Comparison of ENCODE assay signal across 8 mouse cellular contexts in the genomic region with DNA sequence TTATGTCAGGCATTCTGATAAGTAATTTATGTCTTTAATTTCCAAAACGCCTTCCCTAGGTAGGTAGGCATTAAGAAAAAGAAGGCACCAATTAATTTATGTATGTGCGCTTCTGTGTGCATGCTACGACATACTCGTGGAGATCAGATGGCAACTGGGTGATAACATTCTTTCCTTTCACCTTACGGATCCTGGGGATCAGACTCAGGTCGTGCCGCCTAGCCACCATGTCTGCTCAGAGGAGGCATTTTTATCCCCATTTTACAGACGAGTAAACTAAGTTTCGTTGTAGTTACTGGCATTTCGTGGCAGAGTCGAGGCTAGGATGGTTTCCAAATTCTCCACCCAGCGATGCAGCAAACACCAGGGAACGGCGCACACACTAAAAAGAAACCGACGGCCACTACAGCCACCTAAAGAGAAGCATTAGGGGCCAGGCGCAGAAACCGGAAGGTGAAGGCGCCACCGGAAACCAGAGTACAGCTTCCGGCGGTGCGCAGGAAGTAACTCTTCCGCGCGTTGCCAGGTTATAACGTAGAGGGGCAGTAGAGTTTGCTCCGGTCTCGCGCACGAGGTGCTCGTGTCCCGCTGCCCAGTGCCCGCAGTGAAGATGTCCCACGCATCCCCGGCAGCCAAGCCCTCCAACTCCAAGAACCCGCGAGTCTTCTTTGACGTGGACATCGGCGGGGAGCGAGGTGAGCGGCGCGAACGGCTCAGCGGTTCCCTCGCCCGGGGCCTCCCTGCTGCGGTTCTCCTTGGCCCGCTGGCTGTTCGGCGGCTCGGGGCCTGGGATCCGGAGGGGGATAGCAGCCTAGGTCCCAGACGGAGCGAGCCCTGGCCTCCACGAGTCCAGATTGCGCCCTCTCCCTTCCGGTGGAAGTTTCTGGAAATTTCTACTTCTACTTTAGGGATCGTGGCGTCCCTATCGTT. TPM values are rescaled to one million over a fixed set of nuclear protein-coding genes. Genes with fewer than 3 reads are reported as not detected.
DNase-seq lines count a peak whose midpoint lies in the region; ATAC-seq and TF ChIP-seq lines count a peak whose summit lies in the region.

Gene Ppid (plus strand): TSS at position 480 of the 930 bp plus-strand sequence.

- peak within 1 kb of the TSS; percentile 90 for H3K9ac ChIP-seq in heart, embryonic 12.5 days
- H3K9ac ChIP-seq in kidney, postnatal 0 days (ENCODE audit: low read depth, low read length): peak within 1 kb of the TSS; percentile 91
- peak within 1 kb of the TSS; percentile 95 for H3K9ac ChIP-seq in liver, embryonic 13.5 days
- peak within 1 kb of the TSS; percentile 89 for H3K9ac ChIP-seq in neural tube, embryonic 11.5 days (ENCODE audit: low read length)
- peak within 1 kb of the TSS; percentile 89 for H3K9ac ChIP-seq in stomach, postnatal 0 days (ENCODE audit: low read length)

- peaks cover 34% of the 10 kb centered on the region for H3K36me3 ChIP-seq in erythroblast, embryonic 14.5 days (ENCODE audit: control insufficient read depth)
- peaks cover 22% of the 10 kb centered on the region for H3K36me3 ChIP-seq in heart, embryonic 12.5 days
- H3K36me3 ChIP-seq in kidney, postnatal 0 days (ENCODE audit: insufficient read depth, low read length): peaks cover 17% of the 10 kb centered on the region
- H3K36me3 ChIP-seq in liver, embryonic 13.5 days: peaks cover 29% of the 10 kb centered on the region
- H3K36me3 ChIP-seq in neural tube, embryonic 11.5 days (ENCODE audit: control insufficient read depth, insufficient read depth, low read length): no peaks in the 10 kb centered on the region; the same call in none of the 2 replicates
- peaks cover 4% of the 10 kb centered on the region; the same call in 1 of the 2 replicates for H3K36me3 ChIP-seq in stomach, postnatal 0 days (ENCODE audit: control insufficient read depth, insufficient read depth, low read length)

- no peaks in the 10 kb centered on the region for H3K27me3 ChIP-seq in erythroblast, embryonic 14.5 days (ENCODE audit: control insufficient read depth)
- H3K27me3 ChIP-seq in heart, embryonic 12.5 days (replicated peaks): no peaks in the 10 kb centered on the region
- no peaks in the 10 kb centered on the region for H3K27me3 ChIP-seq in kidney, postnatal 0 days (ENCODE audit: insufficient read depth, low read length)
- H3K27me3 ChIP-seq in liver, embryonic 13.5 days: no peaks in the 10 kb centered on the region
- no peaks in the 10 kb centered on the region for H3K27me3 ChIP-seq in neural tube, embryonic 11.5 days (ENCODE audit: control insufficient read depth, insufficient read depth, low read length)
- no peaks in the 10 kb centered on the region for H3K27me3 ChIP-seq in stomach, postnatal 0 days (ENCODE audit: control insufficient read depth, insufficient read depth, low read length)

- whole genome bisulfite sequencing in heart, embryonic 12.5 days: 2% methylated on average over 63 of the region's 63 CpGs
- 3% methylated on average over 63 of the region's 63 CpGs for WGBS in kidney, postnatal 0 days
- 1% methylated on average over 63 of the region's 63 CpGs for WGBS in liver, embryonic 13.5 days (ENCODE audit: insufficient replicate concordance)
- WGBS in neural tube, embryonic 11.5 days: 3% methylated on average over 63 of the region's 63 CpGs
- WGBS in stomach, postnatal 0 days: 3% methylated on average over 62 of the region's 63 CpGs

- no peaks in the 10 kb centered on the region for H3K9me3 ChIP-seq in erythroblast, embryonic 14.5 days (ENCODE audit: control insufficient read depth, low read length)
- H3K9me3 ChIP-seq in heart, embryonic 12.5 days (replicated peaks): no peaks in the 10 kb centered on the region
- H3K9me3 ChIP-seq in kidney, postnatal 0 days (replicated peaks; ENCODE audit: low read length): no peaks in the 10 kb centered on the region
- H3K9me3 ChIP-seq in liver, embryonic 13.5 days (replicated peaks): no peaks in the 10 kb centered on the region
- no peaks in the 10 kb centered on the region for H3K9me3 ChIP-seq in neural tube, embryonic 11.5 days (ENCODE audit: control insufficient read depth, low read length)
- H3K9me3 ChIP-seq in stomach, postnatal 0 days (ENCODE audit: control insufficient read depth, low read length): no peaks in the 10 kb centered on the region

- H3K4me1 ChIP-seq in erythroblast, embryonic 14.5 days (ENCODE audit: control insufficient read depth): peaks cover 44% of the 10 kb centered on the region
- H3K4me1 ChIP-seq in heart, embryonic 12.5 days (replicated peaks): peaks cover 10% of the 10 kb centered on the region
- H3K4me1 ChIP-seq in kidney, postnatal 0 days (replicated peaks; ENCODE audit: insufficient read depth, low read length): 0 out of 2 replicates have a peak, but pooled peaks cover 4% of the 10 kb centered on the region
- H3K4me1 ChIP-seq in liver, embryonic 13.5 days (replicated peaks): peaks cover 35% of the 10 kb centered on the region
- H3K4me1 ChIP-seq in neural tube, embryonic 11.5 days (ENCODE audit: control insufficient read depth, insufficient read depth, low read length): peaks cover 6% of the 10 kb centered on the region; the same call in 1 of the 2 replicates
- H3K4me1 ChIP-seq in stomach, postnatal 0 days (replicated peaks; ENCODE audit: control insufficient read depth, insufficient read depth): no peaks in the 10 kb centered on the region

- peak within 1 kb of the TSS; percentile 70 for H3K4me2 ChIP-seq in heart, embryonic 12.5 days
- H3K4me2 ChIP-seq in kidney, postnatal 0 days (ENCODE audit: low read length): peak within 1 kb of the TSS; percentile 60
- H3K4me2 ChIP-seq in liver, embryonic 13.5 days: peak within 1 kb of the TSS; percentile 78
- H3K4me2 ChIP-seq in neural tube, embryonic 11.5 days (ENCODE audit: low read depth): peak within 1 kb of the TSS; percentile 81
- peak within 1 kb of the TSS; percentile 81 for H3K4me2 ChIP-seq in stomach, postnatal 0 days (replicated peaks; ENCODE audit: low read depth)

- peak within 1 kb of the TSS; percentile 91 for H3K27ac ChIP-seq in heart, embryonic 12.5 days (ENCODE audit: poor library complexity, severe bottlenecking)
- H3K27ac ChIP-seq in kidney, postnatal 0 days: peak within 1 kb of the TSS; percentile 86
- H3K27ac ChIP-seq in liver, embryonic 13.5 days: peak within 1 kb of the TSS; percentile 87
- peak within 1 kb of the TSS; percentile 70 for H3K27ac ChIP-seq in neural tube, embryonic 11.5 days (ENCODE audit: low read depth, low read length)
- peak within 1 kb of the TSS; percentile 87 for H3K27ac ChIP-seq in stomach, postnatal 0 days (replicated peaks)

- TF ChIP-seq EP300 in stomach, postnatal 0 days (optimal IDR thresholded peaks at IDR 0.05): no peak

- TF ChIP-seq CTCF in brain, embryonic 14.5 days (IDR thresholded peaks at IDR 0.05; ENCODE audit: borderline replicate concordance, extremely low read depth, insufficient read depth, insufficient read length): 0 out of 2 replicates have a peak, but pooled peaks have one; percentile 2
- peak; percentile 22; the same call in 1 of the 2 replicates for TF ChIP-seq CTCF in kidney, postnatal 0 days (IDR thresholded peaks at IDR 0.05; ENCODE audit: low read depth)
- peak; percentile 30 for TF ChIP-seq CTCF in stomach, postnatal 0 days (IDR thresholded peaks at IDR 0.05; ENCODE audit: low read depth)

- peak; percentile 34; the same call in 1 of the 2 replicates for TF ChIP-seq POLR2A in brain, embryonic 14.5 days (IDR thresholded peaks at IDR 0.05; ENCODE audit: borderline replicate concordance, extremely low read depth, insufficient read depth, insufficient read length, poor library complexity, severe bottlenecking)

- peak within 1 kb of the TSS; percentile 76 for H3K4me3 ChIP-seq in erythroblast, embryonic 14.5 days (replicated peaks)
- H3K4me3 ChIP-seq in heart, embryonic 12.5 days: peak within 1 kb of the TSS; percentile 80
- H3K4me3 ChIP-seq in kidney, postnatal 0 days (replicated peaks; ENCODE audit: low read depth, low read length): peak within 1 kb of the TSS; percentile 95
- peak within 1 kb of the TSS; percentile 94 for H3K4me3 ChIP-seq in liver, embryonic 13.5 days (replicated peaks)
- H3K4me3 ChIP-seq in neural tube, embryonic 11.5 days (ENCODE audit: low read depth, low read length): peak within 1 kb of the TSS; percentile 82
- peak within 1 kb of the TSS; percentile 89 for H3K4me3 ChIP-seq in stomach, postnatal 0 days (ENCODE audit: low read depth, low read length)

- peak; percentile 87 for ATAC-seq in heart, embryonic 12.5 days (ENCODE audit: insufficient number of reproducible peaks, low FRiP score)
- peak; percentile 85 for ATAC-seq in kidney, postnatal 0 days (replicated peaks; ENCODE audit: low FRiP score, low read depth)
- ATAC-seq in liver, embryonic 13.5 days (ENCODE audit: low read depth): peak; percentile 92
- ATAC-seq in neural tube, embryonic 11.5 days (ENCODE audit: insufficient read depth, low FRiP score, low TSS enrichment): peak; percentile 79
- ATAC-seq in stomach, postnatal 0 days (ENCODE audit: low FRiP score, low TSS enrichment): peak; percentile 89

- DNase-seq in CD4-positive helper T cell, adult 2 months (ENCODE audit: low read depth, low spot score): peak; percentile 90
- peak; percentile 94 for DNase-seq in brain, embryonic 14.5 days (ENCODE audit: low read depth)
- peak; percentile 96 for DNase-seq in kidney, postnatal 0 days (ENCODE audit: low spot score)
- DNase-seq in liver, embryonic 13.5 days: peak; percentile 74
- peak; percentile 88 for DNase-seq in neural tube, embryonic 11.5 days (ENCODE audit: low spot score)
- DNase-seq in stomach, postnatal 0 days (ENCODE audit: low spot score): peak; percentile 85

RNA-seq across cellular contexts. Expression of gene Ppid, which starts in this region (rescaled TPM):
- 77.0 and 77.5 TPM in 2 replicates for polyA plus RNA-seq in brain, embryonic 14.5 days (2012; rRNA removed)
- 2.2 and 2.5 TPM in 2 replicates for polyA plus RNA-seq in erythroblast, embryonic 14.5 days (2012)
- 121 and 122 TPM in 2 replicates for polyA plus RNA-seq in heart, embryonic 12.5 days (2016; fragmentation: Nextera tagmentation; extraction: Ambion mirVana)
- polyA plus RNA-seq in kidney, postnatal 0 days (2015; fragmentation: Nextera tagmentation; extraction: Ambion mirVana): 85.6 and 93.8 TPM in 2 replicates
- polyA plus RNA-seq in liver, embryonic 13.5 days (2015; fragmentation: Nextera tagmentation; extraction: Ambion mirVana): 164 and 208 TPM in 2 replicates
- polyA plus RNA-seq in neural tube, embryonic 11.5 days (2014; fragmentation: Nextera tagmentation; extraction: Ambion mirVana): 208 and 209 TPM in 2 replicates
- polyA plus RNA-seq in stomach, postnatal 0 days (2015; fragmentation: Nextera tagmentation; extraction: Ambion mirVana): 38.3 and 39.0 TPM in 2 replicates

Comparison
In these comparisons a context has a peak if more than half of its experiments do, and no peak if none do; other contexts are left out.
1. Peak in every context shown above with its lines: DNase-seq, ATAC-seq, H3K4me3 ChIP-seq and H3K27ac ChIP-seq.
2. RNA of gene Ppid (polyA plus RNA-seq): 208 to 209 TPM in neural tube, embryonic 11.5 days, 164 to 208 TPM in liver, embryonic 13.5 days, 121 to 122 TPM in heart, embryonic 12.5 days, 85.6 to 93.8 TPM in kidney, postnatal 0 days, 77.0 to 77.5 TPM in brain, embryonic 14.5 days and 38.3 to 39.0 TPM in stomach, postnatal 0 days; 2.2 to 2.5 TPM in erythroblast, embryonic 14.5 days; every median in the first group is over 10 times any median in the second.